Mouse (Mus musculus) layer of hippocampus, adult 6 months (tissue): ENCODE measurements around the gene Prl2c5. TPM values are rescaled to one million over a fixed set of nuclear protein-coding genes. Genes with fewer than 3 reads are reported as not detected.

ENCODE experiments used
- long read RNA-seq, 2 experiments: library from polyadenylated mRNA; unstranded; transcript quantifications; one replicate each; pipeline ENCODE4 v2.0.0; 2019 to 2020
- polyA plus RNA-seq: library from polyadenylated mRNA; unstranded; fragments of <200 nt; fragmentation: Nextera tagmentation; gene quantifications from 2 replicates; pipeline ENCODE4 v1.2.3, GENCODE M21; 2021

Gene Prl2c5
- not detected in 2 replicates for polyA plus RNA-seq
- long read RNA-seq, experiment 1 = 0 reads
- long read RNA-seq, experiment 2 = 0 reads

GRCm38 (mm10) chr13:13182415-13182814 lies at the start of gene Prl2c5:
Gene Prl2c5, plus strand, starts transcription at chr13:13182715.

Other genes starting within 250 kb of the Prl2c5 start
- not detected in 2 replicates for gene Prl2c2, start 177.3 kb upstream of the Prl2c5 start, polyA plus RNA-seq
- 8.9 and 11.0 TPM in 2 replicates for gene Gpr137b, start 211.3 kb downstream of the Prl2c5 start, polyA plus RNA-seq